Mouse (Mus musculus): ENCODE data around the gene Hsph1. TPM values are rescaled to one million over a fixed set of nuclear protein-coding genes. Genes with fewer than 3 reads are reported as not detected.

Hsph1 gene
- total and polyA plus RNA-seq, 3 experiments = 12.6 to 75.7 (median 62.1) TPM

- Histone ChIP-seq H3K4me3 (no peak overlapping the region), H3K36me3 (ENCODE audit: control insufficient read depth, insufficient read depth, low read length) (no peaks in the 10 kb centered on the region), H3K27me3 (ENCODE audit: control insufficient read depth, insufficient read depth, low read length) (no peaks in the 10 kb centered on the region), H3K4me1 (ENCODE audit: control insufficient read depth, insufficient read depth, low read length) (no peaks in the 10 kb centered on the region), H3K27ac (no peak overlapping the region), H3K79me2 (replicated peaks; ENCODE audit: control insufficient read depth, insufficient read depth, low read length) (no peaks in the 10 kb centered on the region), H3K9ac (ENCODE audit: low read depth, low read length) (no peak overlapping the region)
- DNase-seq = no peak
- TF ChIP-seq POLR2A (IDR thresholded peaks at IDR 0.05; ENCODE audit: insufficient read depth, low read depth, low read length) (no peak), CTCF (IDR thresholded peaks at IDR 0.05) (no peak), EP300 (IDR thresholded peaks at IDR 0.05; ENCODE audit: insufficient read depth, low read depth, low read length) (no peak)
- intact Hi-C loops (cut with DNase I) = no loop called here
- 23% methylated on average over 4 of the region's 4 CpGs for WGBS
These were observed 12.0 kb upstream of the Hsph1 start for GRCm38 (mm10) chr5:149648196-149648595.

DNA sequence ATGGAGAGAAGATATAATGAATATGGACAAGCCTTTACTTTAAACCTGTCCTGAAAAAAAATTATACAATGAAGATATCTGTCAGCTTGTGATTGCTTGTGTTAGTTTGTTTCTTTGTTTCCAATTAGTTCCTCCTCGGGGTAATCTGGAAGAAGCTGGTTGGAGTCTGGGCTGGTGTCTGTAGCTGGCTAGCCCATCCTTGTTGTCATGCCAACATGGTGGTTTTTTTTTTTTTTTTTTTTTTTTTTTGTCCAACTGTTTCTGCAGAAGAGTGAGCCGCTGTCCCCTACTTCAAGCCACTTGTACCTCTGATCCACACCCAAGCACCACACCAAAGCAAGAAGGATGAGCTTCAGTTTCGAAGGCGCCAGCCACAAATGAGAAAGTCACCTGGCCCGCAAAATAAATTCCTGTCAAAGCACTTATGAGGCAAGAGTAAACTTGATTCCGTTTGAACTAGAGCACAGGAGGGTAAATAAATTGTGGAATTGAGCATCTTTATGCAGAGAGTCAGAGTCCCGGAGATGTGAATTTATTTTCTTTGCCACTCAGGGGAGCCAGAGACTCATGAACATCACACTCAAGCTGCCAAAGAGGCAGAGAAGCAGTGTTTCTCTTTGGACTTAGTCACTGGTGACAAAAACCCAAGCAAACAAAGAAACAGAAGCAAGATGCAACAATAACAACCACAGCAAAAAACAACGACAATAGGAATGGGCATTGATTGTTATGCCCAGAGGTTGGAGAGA is 11.4 kb upstream of the Hsph1 start:
- Histone ChIP-seq H3K4me1 (ENCODE audit: control insufficient read depth, insufficient read depth, low read length) (no peaks in the 10 kb centered on the region), H3K9ac (ENCODE audit: low read depth, low read length) (no peak overlapping the region), H3K27me3 (ENCODE audit: control insufficient read depth, insufficient read depth, low read length) (no peaks in the 10 kb centered on the region), H3K4me3 (no peak overlapping the region), H3K79me2 (replicated peaks; ENCODE audit: control insufficient read depth, insufficient read depth, low read length) (no peaks in the 10 kb centered on the region), H3K36me3 (ENCODE audit: control insufficient read depth, insufficient read depth, low read length) (no peaks in the 10 kb centered on the region), H3K27ac (no peak overlapping the region)
- TF ChIP-seq CTCF (IDR thresholded peaks at IDR 0.05) (peak; percentile 23), EP300 (IDR thresholded peaks at IDR 0.05; ENCODE audit: insufficient read depth, low read depth, low read length) (no peak), POLR2A (IDR thresholded peaks at IDR 0.05; ENCODE audit: insufficient read depth, low read depth, low read length) (no peak)
- 68% methylated on average over 8 of the region's 8 CpGs for WGBS
- no peak for DNase-seq
- intact Hi-C loops (cut with DNase I) = no loop called here

- Histone ChIP-seq H3K27me3 (ENCODE audit: control insufficient read depth, insufficient read depth, low read length) (no peaks in the 10 kb centered on the region), H3K4me1 (ENCODE audit: control insufficient read depth, insufficient read depth, low read length) (no peaks in the 10 kb centered on the region), H3K79me2 (replicated peaks; ENCODE audit: control insufficient read depth, insufficient read depth, low read length) (no peaks in the 10 kb centered on the region), H3K36me3 (ENCODE audit: control insufficient read depth, insufficient read depth, low read length) (no peaks in the 10 kb centered on the region), H3K4me3 (no peak overlapping the region), H3K9ac (ENCODE audit: low read depth, low read length) (no peak overlapping the region), H3K27ac (no peak overlapping the region)
- no peak for TF ChIP-seq EP300 (IDR thresholded peaks at IDR 0.05; ENCODE audit: insufficient read depth, low read depth, low read length)
- TF ChIP-seq POLR2A (IDR thresholded peaks at IDR 0.05; ENCODE audit: insufficient read depth, low read depth, low read length) = no peak
- intact Hi-C loops (cut with DNase I) = no loop called here
- WGBS = 72% methylated on average over 11 of the region's 11 CpGs
- no peak for DNase-seq
These were observed 6.8 kb upstream of the Hsph1 start for GRCm38 (mm10) chr5:149642783-149643509.

- Histone ChIP-seq H3K4me1 (ENCODE audit: control insufficient read depth, insufficient read depth, low read length) (no peaks in the 10 kb centered on the region), H3K79me2 (replicated peaks; ENCODE audit: control insufficient read depth, insufficient read depth, low read length) (no peaks in the 10 kb centered on the region), H3K27me3 (ENCODE audit: control insufficient read depth, insufficient read depth, low read length) (no peaks in the 10 kb centered on the region), H3K27ac (no peak overlapping the region), H3K4me3 (no peak overlapping the region), H3K36me3 (ENCODE audit: control insufficient read depth, insufficient read depth, low read length) (no peaks in the 10 kb centered on the region), H3K9ac (ENCODE audit: low read depth, low read length) (no peak overlapping the region)
- 58% methylated on average over 6 of the region's 6 CpGs for WGBS
- intact Hi-C loops (cut with DNase I) = no loop called here
- no peak for DNase-seq
- TF ChIP-seq CTCF (IDR thresholded peaks at IDR 0.05) = peak; percentile 15; the same call in 1 of the 2 replicates
- no peak for TF ChIP-seq POLR2A (IDR thresholded peaks at IDR 0.05; ENCODE audit: insufficient read depth, low read depth, low read length)
These were observed 6.2 kb upstream of the Hsph1 start for GRCm38 (mm10) chr5:149642366-149642765.

GRCm38 (mm10) chr5:149641277-149641892 is 5.2 kb upstream of the Hsph1 start:
- TF ChIP-seq EP300 (IDR thresholded peaks at IDR 0.05; ENCODE audit: insufficient read depth, low read depth, low read length) (no peak), POLR2A (IDR thresholded peaks at IDR 0.05; ENCODE audit: insufficient read depth, low read depth, low read length) (no peak), CTCF (IDR thresholded peaks at IDR 0.05) (no peak)
- DNase-seq = no peak
- Histone ChIP-seq H3K27ac (no peak overlapping the region), H3K9ac (ENCODE audit: low read depth, low read length) (no peak overlapping the region), H3K79me2 (replicated peaks; ENCODE audit: control insufficient read depth, insufficient read depth, low read length) (no peaks in the 10 kb centered on the region), H3K4me3 (no peak overlapping the region), H3K36me3 (ENCODE audit: control insufficient read depth, insufficient read depth, low read length) (no peaks in the 10 kb centered on the region), H3K27me3 (ENCODE audit: control insufficient read depth, insufficient read depth, low read length) (no peaks in the 10 kb centered on the region), H3K4me1 (ENCODE audit: control insufficient read depth, insufficient read depth, low read length) (no peaks in the 10 kb centered on the region)
- intact Hi-C loops (cut with DNase I) = no loop called here
- WGBS = 73% methylated on average over 8 of the region's 8 CpGs

- intact Hi-C loops (cut with DNase I) = loop anchor here (2.0 to 10.0 kb wide), 2 partner anchors 41 to 453 kb away; partner anchors contain the start of genes B3glct, Hmgb1 and Uspl1
- no peak for DNase-seq
- Histone ChIP-seq H3K79me2 (replicated peaks; ENCODE audit: control insufficient read depth, insufficient read depth, low read length) (no peaks in the 10 kb centered on the region), H3K4me3 (no peak overlapping the region), H3K27ac (no peak overlapping the region), H3K27me3 (ENCODE audit: control insufficient read depth, insufficient read depth, low read length) (no peaks in the 10 kb centered on the region), H3K4me1 (ENCODE audit: control insufficient read depth, insufficient read depth, low read length) (peaks cover 2% of the 10 kb centered on the region), H3K9ac (ENCODE audit: low read depth, low read length) (no peak overlapping the region), H3K36me3 (ENCODE audit: control insufficient read depth, insufficient read depth, low read length) (no peaks in the 10 kb centered on the region)
- WGBS = 69% methylated on average over 8 of the region's 8 CpGs
- no peak for TF ChIP-seq POLR2A (IDR thresholded peaks at IDR 0.05; ENCODE audit: insufficient read depth, low read depth, low read length)
- TF ChIP-seq EP300 (IDR thresholded peaks at IDR 0.05; ENCODE audit: insufficient read depth, low read depth, low read length) = no peak
- TF ChIP-seq CTCF (IDR thresholded peaks at IDR 0.05) = no peak
These were observed 1.1 kb upstream of the Hsph1 start for GRCm38 (mm10) chr5:149637306-149637705.

All from heart, adult 2 months (tissue).